Mouse (Mus musculus) ES-Bruce4 (cell line): Measurements from ENCODE around the gene Gm44805.

Experiments used
- CTCF ChIP-seq: IDR thresholded peaks from one replicate; pipeline ENCODE4 v1.8.1; 2011; ENCODE audit warnings: low read depth, low read length
- POLR2A ChIP-seq: IDR thresholded peaks from one replicate; pipeline ENCODE4 v1.8.1; 2011; ENCODE audit warnings: low read length; ENCODE audit not compliant: insufficient read depth

- TF ChIP-seq POLR2A: no peak
- no peak for TF ChIP-seq CTCF
Measured at GRCm38 (mm10) chr7:19671511-19671910, 9.7 kb downstream of the Gm44805 start.
